Mouse (Mus musculus): Measurements from ENCODE around the gene Lgals4. TPM values are rescaled to one million over a fixed set of nuclear protein-coding genes. Genes with fewer than 3 reads are reported as not detected.

Gene Lgals4
- polyA plus RNA-seq, 2 experiments, result 5.9 to 18.0 TPM

GRCm38 (mm10) chr7:28790066-28790806, 43.4 kb upstream of the Lgals4 start:
- Histone ChIP-seq H3K4me1 (ENCODE audit: control insufficient read depth, insufficient read depth, low read length) (peaks cover 8% of the 10 kb centered on the region), H3K27me3 (ENCODE audit: control insufficient read depth, insufficient read depth, low read length) (no peaks in the 10 kb centered on the region), H3K36me3 (ENCODE audit: control insufficient read depth, insufficient read depth, low read length) (peaks cover 22% of the 10 kb centered on the region), H3K9me3 (ENCODE audit: control insufficient read depth, low read length) (no peaks in the 10 kb centered on the region), H3K4me3 (replicated peaks; ENCODE audit: low read length) (no peak overlapping the region), H3K4me2 (replicated peaks; ENCODE audit: low read depth, low read length, severe bottlenecking) (no peak overlapping the region), H3K9ac (ENCODE audit: low read depth, low read length, severe bottlenecking) (no peak overlapping the region), H3K27ac (replicated peaks; ENCODE audit: low read depth, low read length) (peak overlapping the region; percentile 71; the same call in 1 of the 2 replicates)
- TF ChIP-seq POLR2A (IDR thresholded peaks at IDR 0.05; ENCODE audit: borderline replicate concordance, extremely low read depth, insufficient read depth, insufficient read length), result no peak
- ATAC-seq (ENCODE audit: low FRiP score, low read depth) (no peak), DNase-seq (ENCODE audit: low spot score) (no peak)
- WGBS, result 55% methylated on average over 8 of the region's 8 CpGs

DNA sequence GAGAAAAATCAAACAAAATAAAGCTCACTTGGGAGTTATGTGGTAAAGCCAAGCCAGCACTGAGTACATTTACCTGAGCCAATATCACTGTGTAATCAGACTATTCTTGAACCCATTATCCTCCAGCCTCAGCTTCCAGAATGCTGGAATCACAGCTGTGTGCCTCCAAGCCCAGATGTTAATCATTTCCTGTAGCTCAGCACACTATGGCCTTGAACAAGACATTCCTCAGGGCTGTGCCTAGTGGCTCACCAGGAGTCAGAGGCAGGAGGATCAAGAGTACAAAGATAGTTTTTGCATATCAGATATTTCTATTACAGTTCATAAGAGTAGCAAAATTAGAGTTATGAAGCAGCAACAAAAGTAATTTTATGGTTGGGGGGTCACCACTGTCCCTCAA, 41.9 kb upstream of the Lgals4 start:
- Histone ChIP-seq H3K27me3 (ENCODE audit: control insufficient read depth, insufficient read depth, low read length) (no peaks in the 10 kb centered on the region), H3K36me3 (ENCODE audit: control insufficient read depth, insufficient read depth, low read length) (peaks cover 12% of the 10 kb centered on the region), H3K4me2 (replicated peaks; ENCODE audit: low read depth, low read length, severe bottlenecking) (no peak overlapping the region), H3K9ac (ENCODE audit: low read depth, low read length, severe bottlenecking) (no peak overlapping the region), H3K9me3 (ENCODE audit: control insufficient read depth, low read length) (no peaks in the 10 kb centered on the region), H3K4me1 (ENCODE audit: control insufficient read depth, insufficient read depth, low read length) (peaks cover 8% of the 10 kb centered on the region), H3K4me3 (replicated peaks; ENCODE audit: low read length) (no peak overlapping the region), H3K27ac (replicated peaks; ENCODE audit: low read depth, low read length) (no peak overlapping the region)
- DNase-seq (ENCODE audit: low spot score) (no peak), ATAC-seq (ENCODE audit: low FRiP score, low read depth) (no peak)
- no peak for TF ChIP-seq POLR2A (IDR thresholded peaks at IDR 0.05; ENCODE audit: borderline replicate concordance, extremely low read depth, insufficient read depth, insufficient read length)

DNA sequence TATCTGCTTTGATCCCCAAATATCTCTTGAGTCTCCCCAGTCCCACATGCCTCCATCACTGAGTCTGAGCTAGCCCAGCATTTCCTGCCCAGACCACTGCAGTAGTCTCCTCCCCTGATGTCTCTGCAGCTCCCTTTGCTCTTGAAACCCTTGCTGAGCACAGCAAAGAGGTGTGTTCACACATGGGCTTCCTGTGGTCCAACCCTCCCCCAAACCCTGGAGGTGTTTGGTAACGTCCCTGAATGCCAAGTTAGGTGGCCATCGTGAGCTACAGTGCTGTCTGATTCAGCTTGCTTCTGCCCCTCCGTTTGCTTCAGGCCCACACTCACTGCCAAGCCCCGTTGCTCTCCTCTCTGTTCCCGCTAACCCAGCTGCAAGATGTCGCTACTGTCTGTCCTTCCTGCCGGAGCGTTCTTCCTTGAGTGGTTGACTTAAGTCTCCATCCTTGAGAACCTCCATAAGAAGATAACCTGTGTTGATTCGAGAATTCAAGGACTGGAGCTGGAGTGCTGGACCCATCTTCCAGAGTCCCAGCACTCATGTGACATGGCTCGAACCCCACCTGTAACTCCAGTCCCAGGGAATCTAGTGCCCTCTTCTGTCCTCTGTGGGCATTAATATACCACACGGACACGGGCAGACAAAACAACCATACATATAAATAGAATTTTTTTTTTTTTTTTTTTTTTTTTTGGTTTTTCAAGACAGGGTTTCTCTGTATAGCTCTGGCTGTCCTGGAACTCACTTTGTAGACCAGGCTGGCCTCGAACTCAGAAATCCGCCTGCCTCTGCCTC, 41.1 kb upstream of the Lgals4 start:
- Histone ChIP-seq H3K9ac (ENCODE audit: low read depth, low read length, severe bottlenecking) (no peak overlapping the region), H3K4me1 (ENCODE audit: control insufficient read depth, insufficient read depth, low read length) (peaks cover 8% of the 10 kb centered on the region), H3K36me3 (ENCODE audit: control insufficient read depth, insufficient read depth, low read length) (peaks cover 7% of the 10 kb centered on the region; the same call in 1 of the 2 replicates), H3K4me2 (replicated peaks; ENCODE audit: low read depth, low read length, severe bottlenecking) (no peak overlapping the region), H3K27ac (replicated peaks; ENCODE audit: low read depth, low read length) (no peak overlapping the region), H3K27me3 (ENCODE audit: control insufficient read depth, insufficient read depth, low read length) (no peaks in the 10 kb centered on the region), H3K4me3 (replicated peaks; ENCODE audit: low read length) (no peak overlapping the region), H3K9me3 (ENCODE audit: control insufficient read depth, low read length) (no peaks in the 10 kb centered on the region)
- WGBS, result 76% methylated on average over 13 of the region's 14 CpGs
- ATAC-seq (ENCODE audit: low FRiP score, low read depth), result no peak
- DNase-seq (ENCODE audit: low spot score), result no peak
- no peak for TF ChIP-seq POLR2A (IDR thresholded peaks at IDR 0.05; ENCODE audit: borderline replicate concordance, extremely low read depth, insufficient read depth, insufficient read length)

GRCm38 (mm10) chr7:28793834-28794233, 39.8 kb upstream of the Lgals4 start:
- no peaks in the 10 kb centered on the region for H3K9me3 ChIP-seq (ENCODE audit: control insufficient read depth, low read length)
- TF ChIP-seq POLR2A (IDR thresholded peaks at IDR 0.05; ENCODE audit: borderline replicate concordance, extremely low read depth, insufficient read depth, insufficient read length), result no peak
- 48% methylated on average over 2 of the region's 2 CpGs for WGBS
- DNase-seq (ENCODE audit: low spot score), result no peak
- H3K27me3 ChIP-seq (ENCODE audit: control insufficient read depth, insufficient read depth, low read length), result no peaks in the 10 kb centered on the region
- no peak overlapping the region for H3K4me3 ChIP-seq (replicated peaks; ENCODE audit: low read length)
- no peaks in the 10 kb centered on the region for H3K36me3 ChIP-seq (ENCODE audit: control insufficient read depth, insufficient read depth, low read length)
- no peak overlapping the region for H3K4me2 ChIP-seq (replicated peaks; ENCODE audit: low read depth, low read length, severe bottlenecking)
- H3K4me1 ChIP-seq (ENCODE audit: control insufficient read depth, insufficient read depth, low read length), result peaks cover 8% of the 10 kb centered on the region
- no peak overlapping the region for H3K27ac ChIP-seq (replicated peaks; ENCODE audit: low read depth, low read length)
- no peak overlapping the region for H3K9ac ChIP-seq (ENCODE audit: low read depth, low read length, severe bottlenecking)
- no peak for ATAC-seq (ENCODE audit: low FRiP score, low read depth)

- no peaks in the 10 kb centered on the region for H3K27me3 ChIP-seq (ENCODE audit: control insufficient read depth, insufficient read depth, low read length)
- no peak overlapping the region for H3K27ac ChIP-seq (replicated peaks; ENCODE audit: low read depth, low read length)
- DNase-seq (ENCODE audit: low spot score) (no peak), ATAC-seq (ENCODE audit: low FRiP score, low read depth) (no peak)
- whole genome bisulfite sequencing, result 84% methylated on average over 3 of the region's 3 CpGs
- H3K4me2 ChIP-seq (replicated peaks; ENCODE audit: low read depth, low read length, severe bottlenecking), result no peak overlapping the region
- no peak for TF ChIP-seq POLR2A (IDR thresholded peaks at IDR 0.05; ENCODE audit: borderline replicate concordance, extremely low read depth, insufficient read depth, insufficient read length)
- peaks cover 3% of the 10 kb centered on the region for H3K4me1 ChIP-seq (ENCODE audit: control insufficient read depth, insufficient read depth, low read length)
- H3K9me3 ChIP-seq (ENCODE audit: control insufficient read depth, low read length), result no peaks in the 10 kb centered on the region
- H3K4me3 ChIP-seq (replicated peaks; ENCODE audit: low read length), result no peak overlapping the region
- no peaks in the 10 kb centered on the region for H3K36me3 ChIP-seq (ENCODE audit: control insufficient read depth, insufficient read depth, low read length)
- H3K9ac ChIP-seq (ENCODE audit: low read depth, low read length, severe bottlenecking), result no peak overlapping the region
Observed at GRCm38 (mm10) chr7:28794496-28794895, 39.2 kb upstream of the Lgals4 start.

Measured in limb, embryonic 14.5 days (tissue).